Mouse (Mus musculus) erythroid progenitor cell, adult 5-6 weeks (primary cell): ENCODE measurements around the gene Hsd17b6. TPM values are rescaled to one million over a fixed set of nuclear protein-coding genes. Genes with fewer than 3 reads are reported as not detected.
"Not testable (repeated sequence)": the region's sequence is repeated elsewhere in the genome, so short reads cannot be mapped to it uniquely, and the experiment has no call there.

Experiments
- ATAC-seq: replicated peaks from 2 replicates; pipeline ENCODE4 v1.8.0; 2016; ENCODE audit warnings: moderate number of reproducible peaks, mild to moderate bottlenecking, moderate TSS enrichment, inconsistent platforms; ENCODE audit not compliant: poor library complexity, low FRiP score, severe bottlenecking
- total RNA-seq, 2 experiments: library from RNA; stranded (forward) in 1 of 2; stranded (reverse) in 1 of 2; fragments of 150-400 nt in 1 of 2; fragments of 186-747, 209-891 nt in 1 of 2; gene quantifications; 2 replicates each; pipeline versions ENCODE4 v1.2.3 to v1.2.4; 2015 to 2017; ENCODE audit warnings: low replicate concordance in 2 of 2

The Hsd17b6 gene
- total RNA-seq (2015; ENCODE audit: low replicate concordance), result not detected in 2 replicates
- total RNA-seq (2017; ENCODE audit: low replicate concordance), result not detected in 2 replicates

- ATAC-seq, result no peak
These were observed at the start of gene Hsd17b6 for GRCm38 (mm10) chr10:128007446-128007845. Gene Hsd17b6, minus strand, starts transcription at chr10:128007611.

GRCm38 (mm10) chr10:128053001-128053400 lies 45.6 kb upstream of the Hsd17b6 start:
- no peak for ATAC-seq

DNA sequence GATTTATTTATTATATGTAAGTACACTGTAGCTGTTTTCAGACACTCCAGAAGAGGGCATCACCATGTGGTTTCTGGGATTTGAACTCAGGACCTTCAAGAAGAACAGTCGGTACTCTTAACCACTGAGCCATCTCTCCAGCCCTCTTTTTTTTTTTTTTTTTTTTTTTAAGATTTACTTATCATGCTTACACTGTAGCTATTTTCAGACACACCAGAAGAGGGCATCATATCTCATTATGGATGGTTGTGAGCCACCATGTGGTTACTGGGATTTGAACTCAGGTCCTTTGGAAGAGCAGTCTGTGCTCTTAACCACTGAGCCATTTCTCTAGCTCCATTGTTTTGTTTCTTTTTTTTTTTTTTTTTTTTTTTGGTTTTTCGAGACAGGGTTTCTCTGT lies 44.7 kb upstream of the Hsd17b6 start:
- not testable (repeated sequence) for ATAC-seq

GRCm38 (mm10) chr10:128051589-128051988 lies 44.2 kb upstream of the Hsd17b6 start:
- ATAC-seq, result no peak

DNA sequence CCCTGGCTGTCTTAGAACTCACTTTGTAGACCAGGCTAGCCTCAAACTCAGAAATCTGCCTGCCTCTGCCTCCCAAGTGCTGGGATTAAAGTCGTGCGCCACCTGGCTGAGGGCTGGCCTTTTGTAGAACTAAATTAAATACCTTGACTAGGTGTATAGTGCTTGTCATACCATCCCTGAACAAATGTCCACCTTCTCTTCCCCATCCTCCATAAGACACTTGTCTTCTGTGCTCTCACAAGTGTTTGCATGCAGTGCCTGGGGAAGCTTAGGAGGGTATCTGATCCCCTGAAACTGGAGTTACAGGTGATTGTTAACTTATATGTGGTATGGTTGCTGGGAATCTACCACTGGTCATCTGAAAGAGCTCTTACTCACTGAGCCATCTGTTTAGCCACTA lies 42.9 kb upstream of the Hsd17b6 start:
- no peak for ATAC-seq

DNA sequence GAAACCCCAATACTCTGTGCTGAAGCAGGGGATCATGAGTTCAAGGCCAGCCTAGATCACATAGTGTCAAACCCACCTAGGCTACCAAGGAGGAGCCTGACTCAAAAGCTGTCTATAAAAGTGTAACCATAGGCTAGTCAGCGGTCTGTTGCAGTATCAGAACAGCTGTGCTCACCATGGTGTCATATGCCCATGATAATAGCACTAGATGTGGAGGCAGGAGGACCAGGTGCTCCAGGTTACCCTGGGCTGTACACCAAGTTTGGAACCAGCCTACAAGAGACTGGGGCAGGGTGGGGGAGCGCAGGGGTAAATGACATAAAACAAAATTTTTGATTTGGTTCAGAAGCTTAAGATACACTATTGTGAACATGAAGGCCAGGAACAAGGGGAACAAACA lies 42.3 kb upstream of the Hsd17b6 start:
- no peak for ATAC-seq

GRCm38 (mm10) chr10:128048157-128048556 lies 40.7 kb upstream of the Hsd17b6 start:
- ATAC-seq, result no peak

- no peak for ATAC-seq
These were observed 35.8 kb upstream of the Hsd17b6 start for GRCm38 (mm10) chr10:128043041-128043835.

DNA sequence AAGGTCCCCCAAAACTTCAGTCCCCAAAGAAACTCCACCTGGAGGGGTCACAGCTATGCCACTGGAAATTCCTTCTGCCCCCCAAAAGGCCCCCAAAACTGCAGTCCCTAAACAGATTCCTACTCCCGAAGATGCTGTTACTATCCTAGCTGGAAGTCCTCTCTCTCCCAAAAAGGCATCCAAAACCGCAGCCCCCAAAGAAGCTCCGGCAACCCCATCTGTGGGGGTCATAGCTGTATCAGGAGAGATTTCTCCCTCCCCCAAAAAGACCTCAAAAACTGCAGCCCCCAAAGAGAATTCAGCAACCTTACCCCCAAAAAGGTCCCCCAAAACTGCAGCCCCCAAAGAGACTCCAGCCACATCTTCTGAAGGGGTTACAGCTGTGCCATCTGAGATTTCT lies 35.1 kb upstream of the Hsd17b6 start:
- ATAC-seq, result no peak

- ATAC-seq, result no peak
These were observed 34.2 kb upstream of the Hsd17b6 start for GRCm38 (mm10) chr10:128041636-128042035.

GRCm38 (mm10) chr10:128040293-128040692 lies 32.9 kb upstream of the Hsd17b6 start:
- ATAC-seq, result no peak

DNA sequence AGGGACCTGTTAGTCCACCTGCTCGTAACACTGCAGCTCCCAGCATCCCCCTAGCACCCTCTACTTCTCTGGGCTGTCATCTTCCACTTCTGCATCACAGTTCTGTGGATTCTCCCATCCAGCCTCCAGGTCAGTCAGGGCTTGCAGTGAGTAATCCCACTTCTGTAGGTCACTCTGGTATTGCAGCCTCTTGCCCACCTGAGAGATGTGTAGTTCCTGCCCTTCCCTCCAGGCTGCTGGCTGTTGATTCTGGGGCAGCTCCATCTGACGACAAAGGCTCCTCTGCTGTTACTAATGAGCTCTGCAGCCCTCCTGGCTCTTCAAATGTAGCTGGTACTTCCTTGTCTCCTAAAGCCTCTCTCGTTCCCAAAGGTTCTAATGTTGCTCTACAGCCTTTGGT lies 32.4 kb upstream of the Hsd17b6 start:
- no peak for ATAC-seq

- ATAC-seq, result peak; percentile 44; the same call in 1 of the 2 replicates
These were observed 31.8 kb upstream of the Hsd17b6 start for GRCm38 (mm10) chr10:128039167-128039566.

DNA sequence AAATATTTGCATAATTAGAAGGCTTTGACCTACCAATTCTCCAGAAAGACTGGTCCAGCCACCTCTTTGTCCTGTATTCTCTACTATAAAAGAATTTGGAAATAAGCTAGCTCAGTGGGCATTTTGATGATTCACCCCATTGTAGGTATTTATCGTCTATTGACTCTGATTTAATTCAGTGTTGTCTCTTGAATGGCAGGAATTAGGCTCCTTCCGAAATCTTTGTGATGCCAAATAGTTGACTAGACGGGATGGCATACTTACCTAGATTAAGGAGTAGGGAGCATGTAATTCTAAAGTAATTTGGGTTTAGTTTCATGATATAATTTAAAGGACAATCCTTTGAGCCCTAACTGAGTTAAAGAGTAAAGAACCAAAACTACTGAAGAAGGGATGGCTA lies 30.5 kb upstream of the Hsd17b6 start:
- ATAC-seq, result no peak

- no peak for ATAC-seq
These were observed 29.5 kb upstream of the Hsd17b6 start for GRCm38 (mm10) chr10:128036746-128037425.

DNA sequence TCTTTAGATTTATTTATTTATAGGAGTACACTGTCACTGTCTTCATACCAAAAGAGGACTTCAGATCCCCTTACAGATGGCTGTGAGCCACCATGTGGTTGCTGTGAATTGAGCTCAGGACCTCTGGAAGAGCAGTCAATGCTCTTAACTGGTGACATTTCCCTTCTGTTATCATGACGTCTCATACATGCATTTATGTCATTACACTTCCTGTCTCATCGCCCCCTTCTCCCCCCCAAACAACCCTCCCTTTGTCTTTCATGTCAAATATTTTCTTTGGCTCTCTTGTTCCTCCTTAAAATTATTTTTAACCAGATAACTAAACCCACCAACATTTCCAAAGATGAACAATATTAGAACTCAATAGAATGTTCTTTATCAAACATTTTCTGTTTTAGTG lies 23.4 kb upstream of the Hsd17b6 start:
- ATAC-seq, result no peak

DNA sequence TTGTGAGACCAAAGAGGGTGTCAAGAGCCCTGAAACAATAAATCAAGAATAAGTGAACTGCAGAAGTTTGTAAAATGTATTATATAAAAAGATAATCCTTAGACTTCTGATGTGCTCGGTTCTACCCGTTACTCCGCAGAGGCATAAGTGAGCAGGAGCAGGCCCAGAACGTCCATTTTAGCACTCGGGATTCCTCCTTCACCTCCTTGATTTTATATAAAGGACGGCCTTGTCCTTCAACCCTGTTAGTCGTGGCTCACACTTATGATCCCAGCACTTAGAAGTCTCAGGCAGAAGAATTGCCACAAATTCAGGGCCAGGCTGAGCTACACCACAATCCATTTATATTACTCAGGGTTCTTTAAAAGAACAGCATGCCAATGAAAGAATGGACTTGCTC lies 22.5 kb upstream of the Hsd17b6 start:
- ATAC-seq, result no peak

DNA sequence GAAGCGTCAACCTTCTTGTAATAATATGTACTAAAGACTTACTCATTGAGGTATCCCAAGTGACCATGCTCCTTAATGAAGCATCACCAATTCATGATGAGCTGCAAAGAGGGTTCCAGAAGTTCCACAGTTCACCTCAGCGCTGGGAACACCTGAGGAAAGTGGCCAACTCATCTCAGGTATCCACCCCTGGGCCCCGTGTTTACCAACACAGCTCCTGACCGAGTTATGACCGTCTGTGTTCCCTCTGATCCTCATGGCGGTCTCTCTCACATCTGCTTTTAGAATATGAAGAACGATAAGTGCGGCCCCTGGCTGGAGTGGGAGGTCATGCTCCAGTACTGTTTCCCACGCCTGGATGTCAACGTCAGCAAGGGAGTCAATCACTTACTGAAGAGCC lies 16.1 kb upstream of the Hsd17b6 start:
- no peak for ATAC-seq

GRCm38 (mm10) chr10:128022196-128022595 lies 14.8 kb upstream of the Hsd17b6 start:
- ATAC-seq, result no peak

GRCm38 (mm10) chr10:128015068-128015934 lies 7.9 kb upstream of the Hsd17b6 start, which contains the start of gene Prim1:
Gene Prim1, plus strand, starts transcription at chr10:128015168.
- ATAC-seq, result peak; percentile 99
